Mouse (Mus musculus): ENCODE data around the gene Tmem107.

Tmem107 gene

GRCm38 (mm10) chr11:69095511-69096231 is 25.1 kb downstream of the Tmem107 start:
- no peak for DNase-seq

DNA sequence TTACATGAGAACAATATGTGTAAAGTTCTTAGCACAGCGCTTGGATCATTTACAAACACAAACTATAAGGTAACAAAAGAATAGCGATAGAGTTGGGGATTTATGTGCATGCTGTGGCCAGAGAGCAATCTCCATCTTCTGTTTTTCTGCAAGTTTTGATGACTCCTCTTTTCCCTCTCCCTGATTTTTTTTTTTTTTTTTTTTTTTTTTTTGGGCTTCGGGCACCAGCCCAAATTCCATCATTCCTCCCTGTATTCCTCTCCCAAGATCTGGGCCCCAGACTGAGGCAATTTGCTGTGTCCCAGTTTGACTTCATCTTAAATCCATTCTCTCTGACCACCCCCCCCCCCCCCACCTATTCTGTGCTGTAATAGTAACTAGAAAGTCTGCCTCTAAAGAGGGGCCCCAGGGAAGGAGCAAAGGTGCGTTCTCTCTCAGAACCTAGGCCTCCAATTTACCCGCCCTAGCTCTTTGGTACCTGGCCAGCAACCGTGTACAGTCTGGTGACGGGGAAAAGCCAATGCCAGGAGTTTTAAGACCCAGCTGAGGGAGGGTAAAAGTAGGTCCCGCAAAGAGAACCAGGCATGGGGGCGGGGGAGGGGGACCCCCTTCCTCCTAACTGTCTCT is 25.9 kb downstream of the Tmem107 start:
- DNase-seq = no peak

DNA sequence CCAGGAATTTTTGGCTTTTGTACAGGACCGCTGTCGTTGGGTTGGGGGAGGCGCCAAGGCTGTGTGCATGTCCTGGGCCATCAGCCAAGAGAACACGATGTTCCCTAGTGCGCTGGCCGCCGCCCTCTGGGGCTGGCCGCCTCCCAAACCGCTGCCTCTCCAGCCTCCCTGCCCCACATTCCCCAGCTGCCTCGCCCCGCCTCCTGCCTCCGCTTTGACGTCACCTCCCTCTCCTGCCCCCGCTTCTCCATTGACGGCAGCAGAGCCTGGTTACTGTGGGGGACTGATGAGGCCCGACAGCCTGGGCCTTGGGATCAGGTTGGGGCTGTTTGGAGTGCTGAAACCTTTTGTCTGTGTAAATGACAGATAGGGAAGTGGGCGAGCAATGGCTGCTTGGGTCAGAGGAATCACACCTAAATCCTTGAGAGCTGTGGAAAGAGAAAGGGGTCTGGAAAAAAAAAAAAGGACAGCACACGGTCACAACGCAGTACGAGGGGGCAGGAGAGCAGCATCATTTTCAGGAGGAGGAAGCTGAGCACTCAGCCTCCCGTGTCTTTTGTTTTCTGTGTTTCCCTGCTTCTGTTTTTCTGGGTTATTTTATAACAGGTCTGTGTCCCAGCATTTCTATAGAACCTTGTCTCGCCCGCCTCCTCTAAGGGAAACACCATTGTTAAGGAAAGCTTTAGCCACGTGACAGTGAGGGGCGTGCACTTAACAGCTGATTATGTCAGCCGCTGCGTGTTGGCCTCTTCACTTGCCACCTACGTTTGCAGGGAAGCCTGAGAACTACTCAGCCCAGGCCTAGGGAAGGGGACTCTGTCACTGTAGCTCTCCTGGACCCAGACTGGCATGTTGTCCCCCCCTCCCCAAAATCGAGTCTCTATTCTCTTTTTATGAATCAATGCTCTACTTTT is 26.6 kb downstream of the Tmem107 start:
- DNase-seq = peak; percentile 99

DNA sequence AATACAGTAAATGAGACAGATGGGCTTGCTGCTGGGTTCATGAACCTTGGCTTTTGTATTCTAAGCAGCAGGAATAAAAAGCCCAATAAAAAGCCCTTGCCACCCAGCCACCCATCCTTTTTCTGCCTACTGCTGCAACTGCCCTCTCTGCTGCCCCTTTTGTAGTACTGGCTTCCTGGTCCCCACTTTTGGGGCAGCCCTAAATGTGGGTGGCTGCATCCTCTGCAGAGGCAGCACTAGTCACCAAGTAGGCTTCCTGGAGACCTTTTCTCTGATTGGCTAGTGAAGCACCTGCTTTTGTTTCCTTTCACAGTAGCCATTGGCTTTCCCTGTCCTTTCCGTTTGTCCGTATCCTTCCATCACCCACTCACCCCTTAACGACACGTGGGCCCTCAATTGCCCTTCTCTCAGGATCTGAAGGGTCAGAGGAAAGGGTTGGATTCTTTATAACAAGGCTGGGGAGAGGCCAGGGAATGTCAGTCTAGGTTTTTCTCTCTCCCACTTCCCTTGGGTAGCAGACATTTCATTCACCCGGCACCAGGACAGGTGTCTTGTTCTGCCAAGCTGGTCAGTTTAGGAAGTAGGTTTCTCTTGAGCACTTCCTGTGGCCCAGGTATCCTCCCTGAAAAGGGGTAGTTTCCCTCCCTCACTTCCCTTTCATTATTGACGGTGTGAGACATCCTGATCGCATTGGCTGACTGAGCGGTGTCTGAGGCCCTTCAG is 27.6 kb downstream of the Tmem107 start:
- peak; percentile 62 for DNase-seq

DNA sequence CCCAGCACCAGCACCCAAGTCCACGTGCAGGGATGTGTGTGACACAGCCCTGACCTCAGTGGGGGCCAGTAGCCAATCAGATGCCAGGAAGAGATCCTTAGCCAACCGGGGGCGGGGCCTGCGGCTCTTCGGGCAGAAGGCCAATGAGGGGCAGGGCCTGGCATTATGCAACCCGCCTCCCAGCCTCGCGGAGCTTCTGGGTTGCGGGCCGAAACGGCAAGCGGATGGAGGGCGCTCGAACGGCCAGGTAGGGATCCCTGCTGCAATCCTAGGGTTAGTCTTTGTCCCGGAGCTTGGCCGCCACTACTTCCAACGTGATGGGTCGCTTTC is 28.1 kb downstream of the Tmem107 start:
- peak; percentile 98 for DNase-seq

DNA sequence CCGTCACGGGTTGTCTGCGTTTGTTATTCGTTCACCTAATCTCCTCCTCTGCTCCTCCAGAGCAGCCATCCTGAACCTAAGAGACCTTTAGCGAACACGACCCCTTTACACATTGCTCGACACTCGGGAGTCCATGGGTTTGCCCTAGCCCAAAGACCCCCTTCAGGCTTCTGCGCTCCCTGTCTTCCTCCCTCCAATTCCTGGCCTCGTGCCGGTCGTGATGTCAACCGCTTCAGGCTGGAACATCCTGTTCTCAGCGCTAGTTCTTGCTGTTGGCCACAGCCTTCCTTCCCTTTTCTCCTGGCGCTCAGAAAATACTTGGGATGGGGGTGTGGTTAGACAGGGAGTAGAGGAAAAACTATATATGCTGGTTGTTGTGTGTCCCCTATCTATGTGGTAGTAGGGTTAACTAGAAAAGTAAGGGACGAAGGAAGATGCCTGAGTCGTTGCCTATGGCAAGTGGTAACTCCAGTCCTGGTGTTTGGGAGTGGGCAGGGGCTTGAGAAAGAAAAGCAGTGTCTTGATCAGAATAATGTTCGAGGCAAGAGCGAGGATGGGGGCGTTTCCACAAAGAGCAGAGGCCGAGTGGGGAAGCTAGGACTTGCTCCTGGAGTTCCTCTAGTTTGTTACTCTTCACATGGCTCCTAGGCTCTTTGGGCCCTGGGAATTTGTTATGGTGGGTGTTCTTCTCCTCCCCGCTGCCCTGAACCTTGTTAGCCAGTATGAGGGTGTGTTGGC is 28.7 kb downstream of the Tmem107 start:
- peak; percentile 65 for DNase-seq

DNA sequence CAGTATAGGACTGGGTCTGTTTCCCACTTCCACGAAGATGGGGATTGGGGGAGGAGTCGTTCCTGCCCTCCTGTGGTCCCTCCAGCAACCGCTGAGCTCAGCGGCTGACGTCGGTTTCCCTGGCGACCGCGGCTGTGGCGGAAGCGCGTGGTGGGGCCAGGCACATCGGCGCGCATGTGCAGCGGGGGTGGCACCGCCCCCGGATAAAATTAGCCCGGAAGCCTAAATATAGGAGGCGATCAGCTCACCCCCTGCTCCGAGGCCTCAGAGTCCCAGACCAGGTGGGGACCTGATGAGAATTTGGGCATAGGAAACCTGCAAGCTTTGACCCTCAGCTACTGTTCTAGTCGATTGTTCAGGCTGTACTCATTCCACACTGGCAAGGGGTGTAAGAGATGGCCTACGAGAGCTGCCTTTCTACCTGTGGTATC is 29.3 kb downstream of the Tmem107 start:
- peak; percentile 96 for DNase-seq

GRCm38 (mm10) chr11:69100639-69101360 is 30.2 kb downstream of the Tmem107 start:
- no peak for DNase-seq

DNA sequence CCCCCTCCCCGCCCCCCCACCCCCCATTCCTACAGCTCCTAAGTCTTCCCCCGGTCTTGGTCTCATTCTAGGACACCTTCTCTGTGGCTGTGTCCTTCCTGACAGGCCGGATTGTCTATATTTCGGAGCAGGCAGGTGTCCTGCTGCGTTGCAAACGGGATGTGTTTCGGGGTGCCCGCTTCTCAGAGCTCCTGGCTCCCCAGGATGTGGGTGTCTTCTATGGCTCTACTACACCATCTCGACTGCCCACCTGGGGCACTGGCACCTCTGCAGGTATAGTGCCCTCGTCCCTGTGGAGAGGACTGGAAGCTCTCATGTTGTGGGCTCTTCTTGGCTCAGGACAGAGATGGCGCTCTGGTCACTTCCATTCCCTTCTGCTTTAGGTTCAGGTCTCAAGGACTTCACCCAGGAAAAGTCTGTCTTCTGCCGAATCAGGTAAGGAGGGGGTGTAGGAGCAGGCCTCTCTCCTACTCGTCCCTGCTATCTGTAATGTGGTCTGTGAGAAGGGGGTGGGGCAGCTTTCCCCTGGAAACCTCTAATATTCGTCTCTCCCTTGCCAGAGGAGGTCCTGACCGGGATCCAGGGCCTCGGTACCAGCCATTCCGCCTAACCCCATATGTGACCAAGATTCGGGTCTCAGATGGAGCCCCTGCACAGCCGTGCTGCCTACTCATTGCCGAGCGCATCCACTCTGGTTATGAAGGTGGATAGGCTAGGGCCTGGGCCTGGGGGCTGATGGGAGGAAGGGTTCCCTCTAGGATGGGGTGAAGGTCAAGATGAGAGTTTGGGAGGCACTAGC is 31.2 kb downstream of the Tmem107 start:
- no peak for DNase-seq

DNA sequence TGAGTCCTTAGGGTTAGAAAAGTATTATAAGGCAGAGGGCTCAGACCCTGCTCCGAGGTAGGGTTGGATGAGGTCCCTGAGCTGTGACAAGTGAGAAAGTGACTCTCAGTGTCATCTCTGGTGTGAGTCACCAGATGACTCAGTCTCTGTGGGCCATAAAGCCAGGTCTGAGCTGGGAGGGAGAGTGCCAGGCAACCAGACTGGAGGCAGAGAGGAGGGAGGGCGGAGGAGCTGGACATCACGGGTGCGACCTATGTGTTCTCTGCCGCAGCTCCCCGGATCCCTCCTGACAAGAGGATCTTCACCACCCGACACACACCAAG is 31.8 kb downstream of the Tmem107 start:
- DNase-seq = no peak

GRCm38 (mm10) chr11:69103121-69103520 is 32.5 kb downstream of the Tmem107 start:
- DNase-seq = no peak

DNA sequence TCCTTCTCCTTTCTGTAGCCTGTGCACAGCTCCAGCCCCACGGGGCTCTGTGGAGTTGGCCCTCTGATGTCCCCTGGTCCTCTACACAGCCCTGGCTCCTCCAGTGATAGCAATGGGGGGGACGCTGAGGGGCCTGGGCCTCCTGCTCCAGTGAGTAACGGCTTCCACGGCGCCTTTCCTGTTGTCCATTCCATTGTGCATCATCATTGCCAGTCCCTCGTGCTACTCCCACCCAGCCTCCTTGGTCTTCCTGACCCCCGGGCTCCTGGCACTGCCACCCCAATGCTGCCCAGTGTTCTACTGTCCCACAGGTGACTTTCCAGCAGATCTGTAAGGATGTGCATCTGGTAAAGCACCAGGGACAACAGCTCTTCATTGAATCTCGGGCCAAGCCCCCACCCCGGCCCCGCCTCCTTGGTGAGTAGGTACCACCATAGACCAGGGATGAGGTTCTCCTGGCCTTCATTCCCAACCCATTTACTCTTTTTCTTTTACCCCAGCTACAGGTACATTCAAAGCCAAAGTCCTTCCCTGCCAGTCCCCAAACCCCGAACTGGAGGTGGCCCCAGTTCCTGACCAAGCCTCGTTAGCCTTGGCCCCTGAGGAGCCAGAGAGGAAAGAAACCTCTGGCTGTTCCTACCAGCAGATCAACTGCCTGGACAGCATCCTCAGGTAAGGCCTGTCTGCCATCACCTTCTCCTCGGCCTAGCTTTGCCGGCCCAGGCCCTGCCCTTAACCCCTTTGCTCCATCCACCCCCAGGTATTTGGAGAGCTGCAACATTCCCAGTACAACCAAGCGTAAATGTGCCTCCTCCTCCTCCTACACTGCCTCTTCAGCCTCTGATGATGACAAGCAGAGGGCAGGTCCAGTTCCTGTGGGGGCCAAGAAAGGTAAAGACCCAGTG is 33.2 kb downstream of the Tmem107 start:
- no peak for DNase-seq

GRCm38 (mm10) chr11:69104487-69104886 is 33.9 kb downstream of the Tmem107 start:
- no peak for DNase-seq

DNA sequence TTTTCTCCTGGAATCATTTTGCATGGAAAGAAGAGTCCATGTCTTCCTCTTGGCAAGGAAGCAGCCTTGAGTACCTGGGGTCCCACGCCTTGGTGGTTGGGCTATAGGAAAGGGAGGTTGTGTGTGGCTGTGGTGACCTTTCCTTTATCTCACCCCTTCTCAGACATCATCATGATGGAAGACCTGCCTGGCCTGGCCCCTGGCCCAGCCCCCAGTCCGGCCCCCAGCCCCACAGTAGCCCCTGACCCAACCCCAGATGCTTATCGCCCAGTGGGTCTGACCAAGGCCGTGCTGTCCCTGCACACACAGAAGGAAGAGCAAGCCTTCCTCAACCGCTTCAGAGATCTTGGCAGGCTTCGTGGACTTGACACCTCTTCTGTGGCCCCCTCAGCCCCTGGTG is 34.6 kb downstream of the Tmem107 start:
- DNase-seq = no peak

- DNase-seq = no peak
These were observed 35.2 kb downstream of the Tmem107 start for GRCm38 (mm10) chr11:69105796-69106195.

DNA sequence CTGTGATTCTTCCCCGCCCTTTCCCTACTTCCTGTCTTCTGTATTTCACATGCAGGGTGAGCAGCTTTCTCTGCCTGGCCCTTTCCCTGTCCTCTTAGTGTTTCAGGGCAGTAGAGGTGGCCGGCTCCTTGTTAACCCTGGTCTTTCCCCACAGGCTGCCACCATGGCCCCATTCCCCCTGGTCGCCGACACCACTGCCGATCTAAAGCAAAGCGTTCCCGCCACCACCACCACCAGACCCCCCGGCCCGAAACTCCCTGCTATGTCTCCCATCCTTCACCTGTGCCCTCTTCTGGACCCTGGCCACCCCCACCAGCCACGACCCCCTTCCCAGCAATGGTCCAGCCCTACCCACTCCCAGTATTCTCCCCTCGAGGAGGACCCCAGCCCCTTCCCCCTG is 35.7 kb downstream of the Tmem107 start:
- DNase-seq = no peak

DNA sequence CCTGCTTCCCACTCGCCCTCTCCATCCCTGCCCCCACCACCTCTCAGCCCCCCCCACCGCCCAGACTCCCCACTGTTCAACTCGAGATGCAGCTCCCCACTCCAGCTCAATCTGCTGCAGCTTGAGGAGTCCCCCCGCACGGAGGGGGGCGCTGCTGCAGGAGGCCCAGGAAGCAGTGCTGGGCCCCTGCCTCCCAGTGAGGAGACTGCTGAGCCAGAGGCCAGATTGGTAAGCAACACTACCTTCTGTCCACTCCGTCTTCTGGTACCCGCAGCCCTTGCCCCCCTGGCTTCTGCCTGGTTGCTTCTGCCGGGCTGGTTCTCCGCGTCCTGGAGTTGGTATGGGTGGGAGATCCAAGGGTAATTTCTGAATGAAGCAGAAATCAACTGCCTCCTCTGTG is 36.2 kb downstream of the Tmem107 start:
- DNase-seq = no peak

- DNase-seq = no peak
These were observed 37.1 kb downstream of the Tmem107 start for GRCm38 (mm10) chr11:69107676-69108075.

- DNase-seq = no peak
These were observed 37.6 kb downstream of the Tmem107 start for GRCm38 (mm10) chr11:69108223-69108622.

Data from right cerebral cortex, adult 18-20 months (tissue).